Mouse (Mus musculus) cerebellum, adult 2 months (tissue): ENCODE results near the gene Gm9821. TPM values are rescaled to one million over a fixed set of nuclear protein-coding genes. Genes with fewer than 3 reads are reported as not detected.

Experiments
- DNase-seq, 2 experiments: peaks; one replicate each; pipeline ENCODE4 v3.0.0; 2021
- H3K27ac ChIP-seq: fragments of 200-500 bp; 2 replicates; pipeline ENCODE4 v1.5.1; 2012; ENCODE audit warnings: low read length, control low read depth, inconsistent platforms; ENCODE audit not compliant: insufficient read depth
- H3K27me3 ChIP-seq: fragments of 200-500 bp; 2 replicates; pipeline ENCODE4 v1.6.1; 2012; ENCODE audit warnings: inconsistent platforms, mild to moderate bottlenecking, low read length, moderate library complexity; ENCODE audit not compliant: control insufficient read depth, insufficient read depth
- H3K4me1 ChIP-seq: fragments of 200-500 bp; 2 replicates; pipeline ENCODE4 v1.6.1; 2011; ENCODE audit warnings: low read length; ENCODE audit not compliant: control insufficient read depth, insufficient read depth
- H3K4me3 ChIP-seq: fragments of 200-500 bp; replicated peaks from 2 replicates; pipeline ENCODE3; 2011; ENCODE audit warnings: mild to moderate bottlenecking, low read depth, low read length, control low read depth; ENCODE audit not compliant: insufficient read depth
- CTCF ChIP-seq: fragments of 200-500 bp; IDR thresholded peaks from 2 replicates; pipeline ENCODE4 v1.5.1; 2011; ENCODE audit warnings: low read depth, mild to moderate bottlenecking, control low read depth, low read length, moderate library complexity, borderline replicate concordance; ENCODE audit not compliant: insufficient read depth
- POLR2A ChIP-seq: fragments of 200-500 bp; IDR thresholded peaks from 2 replicates; pipeline ENCODE4 v1.6.1; 2011; ENCODE audit warnings: low read length, control low read depth, borderline replicate concordance; ENCODE audit not compliant: insufficient read depth
- WGBS: fragments of 180-500 bp; shearing (Covaris S2); methylation state at CpG from one replicate; pipeline ENCODE4 v1.1.7; 2018; 5-methylcytosine and 5-hydroxymethylcytosine counted together
- polyA plus RNA-seq: library from polyadenylated mRNA; depleted of rRNA; stranded (reverse); fragments of >200 nt; gene quantifications from 2 replicates; pipeline ENCODE4 v1.2.3, GENCODE M21; 2012

Gm9821 gene
- polyA plus RNA-seq, 1 experiment = not detected

GRCm38 (mm10) chr2:91922586-91923414 is 22.7 kb upstream of the Gm9821 start:
- no peak overlapping the region for H3K27ac ChIP-seq
- 8% methylated on average over 37 of the region's 37 CpGs for WGBS
- DNase-seq = no peak
- peaks cover 3% of the 10 kb centered on the region; the same call in 1 of the 2 replicates for H3K4me1 ChIP-seq
- TF ChIP-seq POLR2A (no peak), CTCF (no peak)
- no peak overlapping the region for H3K4me3 ChIP-seq
- H3K27me3 ChIP-seq = peaks cover 4% of the 10 kb centered on the region; the same call in 1 of the 2 replicates

- TF ChIP-seq CTCF (peak; percentile 80), POLR2A (no peak)
- Histone ChIP-seq H3K27me3 (peaks cover 4% of the 10 kb centered on the region; the same call in 1 of the 2 replicates), H3K4me1 (peaks cover 10% of the 10 kb centered on the region), H3K4me3 (peak overlapping the region; percentile 52), H3K27ac (no peak overlapping the region)
- peak; percentile 71 to 78 for DNase-seq
- 7% methylated on average over 54 of the region's 54 CpGs for WGBS
These were observed 21.8 kb upstream of the Gm9821 start for GRCm38 (mm10) chr2:91923415-91924337.

- Histone ChIP-seq H3K27me3 (peaks cover 4% of the 10 kb centered on the region; the same call in 1 of the 2 replicates), H3K27ac (no peak overlapping the region), H3K4me3 (no peak overlapping the region), H3K4me1 (peaks cover 18% of the 10 kb centered on the region)
- WGBS = 88% methylated on average over 1 of the region's 1 CpGs
- DNase-seq = no peak
- TF ChIP-seq POLR2A (no peak), CTCF (no peak)
These were observed 20.8 kb upstream of the Gm9821 start for GRCm38 (mm10) chr2:91924726-91925125.

- Histone ChIP-seq H3K4me1 (peaks cover 20% of the 10 kb centered on the region), H3K27me3 (peaks cover 4% of the 10 kb centered on the region; the same call in 1 of the 2 replicates), H3K4me3 (no peak overlapping the region), H3K27ac (no peak overlapping the region)
- peak in 1 of 2 experiments; percentile 11 for DNase-seq
- WGBS = 84% methylated on average over 15 of the region's 15 CpGs
- TF ChIP-seq POLR2A (no peak), CTCF (no peak)
These were observed 20.1 kb upstream of the Gm9821 start for GRCm38 (mm10) chr2:91925442-91925841.

GRCm38 (mm10) chr2:91926949-91927348 is 18.6 kb upstream of the Gm9821 start, which contains the start of gene Chrm4:
TSS of gene Chrm4 (plus strand) at chr2:91927249.
- H3K4me3 ChIP-seq = peak within 1 kb of the TSS; percentile 35
- no peak for DNase-seq
- 79% methylated on average over 3 of the region's 3 CpGs for WGBS
- peaks cover 30% of the 10 kb centered on the region for H3K4me1 ChIP-seq
- H3K27ac ChIP-seq = no peak within 1 kb of the TSS
- TF ChIP-seq POLR2A = no peak
- TF ChIP-seq CTCF = no peak
- peaks cover 3% of the 10 kb centered on the region; the same call in 1 of the 2 replicates for H3K27me3 ChIP-seq

- Histone ChIP-seq H3K27ac (no peak overlapping the region), H3K4me1 (peaks cover 35% of the 10 kb centered on the region), H3K27me3 (no peaks in the 10 kb centered on the region; the same call in 1 of the 2 replicates), H3K4me3 (peak overlapping the region; percentile 35)
- TF ChIP-seq CTCF (peak; percentile 60; the same call in 1 of the 2 replicates), POLR2A (no peak)
- WGBS = 26% methylated on average over 34 of the region's 34 CpGs
- DNase-seq = peak; percentile 81 to 85
These were observed 17.5 kb upstream of the Gm9821 start for GRCm38 (mm10) chr2:91927826-91928533.

GRCm38 (mm10) chr2:91928534-91929350 is 16.8 kb upstream of the Gm9821 start:
- Histone ChIP-seq H3K27me3 (no peaks in the 10 kb centered on the region), H3K4me3 (peak overlapping the region; percentile 35), H3K4me1 (peaks cover 40% of the 10 kb centered on the region), H3K27ac (no peak overlapping the region)
- TF ChIP-seq CTCF (no peak), POLR2A (no peak)
- DNase-seq = peak; percentile 54 to 63
- 43% methylated on average over 23 of the region's 23 CpGs for WGBS
